Mouse (Mus musculus) erythroblast, embryonic 14.5 days (primary cell): ENCODE measurements around the gene Fgfbp1.

Source experiments
- GATA1 ChIP-seq: IDR thresholded peaks from 2 replicates; pipeline ENCODE4 v1.6.1; 2012; ENCODE audit warnings: low read length, inconsistent platforms, mixed read lengths
- TAL1 ChIP-seq: IDR thresholded peaks from 3 replicates; pipeline ENCODE4 v1.6.1; 2012; ENCODE audit warnings: low read length, inconsistent platforms, mixed read lengths

DNA sequence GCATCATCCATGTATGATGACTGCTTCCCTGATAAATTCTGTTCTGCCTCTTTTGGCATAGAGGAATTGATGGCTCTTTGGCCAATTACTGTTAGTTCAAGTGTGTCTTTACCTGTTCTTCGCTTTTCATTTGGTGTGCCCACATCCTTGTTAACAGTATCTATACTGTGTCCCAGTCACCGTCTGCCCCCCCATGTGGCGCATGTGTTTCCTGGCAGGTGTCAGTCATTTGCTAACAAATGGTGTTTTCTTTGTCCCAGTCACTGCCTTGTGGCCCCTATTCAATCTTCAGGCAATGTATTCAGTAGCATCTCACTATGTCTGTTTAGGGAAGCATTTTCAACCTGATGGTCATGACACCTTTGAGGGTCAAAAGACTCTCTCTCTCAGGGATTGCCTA lies 20.5 kb downstream of the Fgfbp1 start:
- TF ChIP-seq TAL1 (no peak), GATA1 (no peak)
